In genomic region chr9:62341701-62342440, GRCm38 (mm10) we compare ENCODE assay signal across 8 mouse cellular contexts. TPM values are rescaled to one million over a fixed set of nuclear protein-coding genes. Genes with fewer than 3 reads are reported as not detected.
A peak's percentile ranks its signal among the peaks of the same experiment; 100 is the strongest.
DNase-seq lines count a peak whose midpoint lies in the region; ATAC-seq and TF ChIP-seq lines count a peak whose summit lies in the region.

No protein-coding gene starts in this region.

- H3K36me3 ChIP-seq in intestine, embryonic 15.5 days, result no peaks in the 10 kb centered on the region

- peak overlapping the region; percentile 84 for H3K4me2 ChIP-seq in intestine, embryonic 15.5 days (replicated peaks)

- peak overlapping the region; percentile 87 for H3K4me3 ChIP-seq in embryonic fibroblast, embryonic 13.5 days (ENCODE audit: insufficient read depth, low read length)
- peak overlapping the region; percentile 88 for H3K4me3 ChIP-seq in intestine, embryonic 15.5 days (replicated peaks)

- DNase-seq in kidney, adult 18-20 months, result peak; percentile 57
- no peak for DNase-seq in kidney, adult 8-10 months
- DNase-seq in R1 (ENCODE audit: low read depth, low spot score), result peak; percentile 54
- DNase-seq in lung, postnatal 36 days, result peak; percentile 32
- DNase-seq in spleen, adult 18-20 months, result peak; percentile 39 to 54
- DNase-seq in left cerebral cortex, adult 9 months (ENCODE audit: low spot score in 2 of 2), result no peak

- under 1% methylated on average over 53 of the region's 54 CpGs for WGBS in intestine, embryonic 15.5 days

- TF ChIP-seq CTCF in embryonic fibroblast, embryonic 13.5 days (IDR thresholded peaks at IDR 0.05; ENCODE audit: borderline replicate concordance, insufficient read depth, low read length), result no peak

- ATAC-seq in intestine, embryonic 15.5 days, result no peak

- H3K27me3 ChIP-seq in intestine, embryonic 15.5 days (replicated peaks), result no peaks in the 10 kb centered on the region

- no peaks in the 10 kb centered on the region for H3K4me1 ChIP-seq in embryonic fibroblast, embryonic 13.5 days (ENCODE audit: control insufficient read depth, insufficient read depth, low read length)
- peaks cover 17% of the 10 kb centered on the region for H3K4me1 ChIP-seq in intestine, embryonic 15.5 days (replicated peaks)

- H3K27ac ChIP-seq in embryonic fibroblast, embryonic 13.5 days (ENCODE audit: insufficient read depth, low read length), result peak overlapping the region; percentile 96
- peak overlapping the region; percentile 95 for H3K27ac ChIP-seq in intestine, embryonic 15.5 days

- H3K9me3 ChIP-seq in intestine, embryonic 15.5 days, result no peaks in the 10 kb centered on the region

- peak; percentile 27 for TF ChIP-seq POLR2A in embryonic fibroblast, embryonic 13.5 days (IDR thresholded peaks at IDR 0.05; ENCODE audit: low read depth, low read length)

- peak overlapping the region; percentile 95 for H3K9ac ChIP-seq in intestine, embryonic 15.5 days

RNA-seq across cellular contexts. Expression of gene Anp32a, which starts 0.8 kb away (rescaled TPM):
- 352 and 487 TPM in 2 replicates for polyA plus RNA-seq in embryonic fibroblast, embryonic 13.5 days (2011; ENCODE audit: insufficient read length, low read depth, missing spikeins)
- polyA plus RNA-seq in intestine, embryonic 15.5 days (2015; fragmentation: Nextera tagmentation; extraction: Ambion mirVana), result 149 and 165 TPM in 2 replicates

RNA-seq across cellular contexts. Expression of gene Spesp1, which starts 59.9 kb away (rescaled TPM):
- not detected in 2 replicates for polyA plus RNA-seq in embryonic fibroblast, embryonic 13.5 days (2011; ENCODE audit: insufficient read length, low read depth, missing spikeins)
- not detected in 2 replicates for polyA plus RNA-seq in intestine, embryonic 15.5 days (2015; fragmentation: Nextera tagmentation; extraction: Ambion mirVana)

Comparison
In these comparisons a context has a peak if more than half of its experiments do, and no peak if none do; other contexts are left out.
1. DNase-seq: peak in kidney, adult 18-20 months (single experiment), R1 (single experiment), lung, postnatal 36 days (single experiment) and spleen, adult 18-20 months (2 of 2); none in kidney, adult 8-10 months (0 of 2) and left cerebral cortex, adult 9 months (0 of 2).